Mouse (Mus musculus): ENCODE results near the gene Ankrd33. TPM values are rescaled to one million over a fixed set of nuclear protein-coding genes. Genes with fewer than 3 reads are reported as not detected.

Gene Ankrd33
- polyA plus RNA-seq, 1 experiment from 2014 or later, result not detected

- H3K4me1 ChIP-seq (replicated peaks), result peaks cover 32% of the 10 kb centered on the region
- no peak overlapping the region for H3K27ac ChIP-seq (replicated peaks)
- H3K9ac ChIP-seq, result no peak overlapping the region
- peak overlapping the region; percentile 33 for H3K4me3 ChIP-seq
- peak overlapping the region; percentile 51 for H3K4me2 ChIP-seq
- ATAC-seq (ENCODE audit: low read depth), result no peak
- no peaks in the 10 kb centered on the region for H3K9me3 ChIP-seq
- 32% methylated on average over 5 of the region's 5 CpGs for WGBS
- H3K36me3 ChIP-seq, result no peaks in the 10 kb centered on the region
- H3K27me3 ChIP-seq, result peaks cover 53% of the 10 kb centered on the region
Measured at GRCm38 (mm10) chr15:101129412-101129811, 13.9 kb downstream of the Ankrd33 start.

- Histone ChIP-seq H3K4me1 (replicated peaks) (peaks cover 34% of the 10 kb centered on the region), H3K4me3 (no peak overlapping the region), H3K27ac (replicated peaks) (no peak overlapping the region), H3K9me3 (no peaks in the 10 kb centered on the region), H3K9ac (no peak overlapping the region), H3K4me2 (peak overlapping the region; percentile 11; the same call in 1 of the 2 replicates), H3K36me3 (no peaks in the 10 kb centered on the region), H3K27me3 (peaks cover 53% of the 10 kb centered on the region)
- WGBS, result 42% methylated on average over 11 of the region's 11 CpGs
- ATAC-seq (ENCODE audit: low read depth), result no peak
Measured at GRCm38 (mm10) chr15:101131498-101131897, 15.9 kb downstream of the Ankrd33 start.

GRCm38 (mm10) chr15:101132041-101132440, 16.5 kb downstream of the Ankrd33 start:
- H3K27ac ChIP-seq (replicated peaks), result 0 out of 2 replicates have a peak overlapping the region, but pooled peaks have one; percentile 54
- H3K4me2 ChIP-seq, result peak overlapping the region; percentile 11; the same call in 1 of the 2 replicates
- peaks cover 34% of the 10 kb centered on the region for H3K4me1 ChIP-seq (replicated peaks)
- ATAC-seq (ENCODE audit: low read depth), result no peak
- H3K9ac ChIP-seq, result no peak overlapping the region
- H3K27me3 ChIP-seq, result peaks cover 51% of the 10 kb centered on the region
- H3K4me3 ChIP-seq, result no peak overlapping the region
- WGBS, result 55% methylated on average over 6 of the region's 6 CpGs
- no peaks in the 10 kb centered on the region for H3K9me3 ChIP-seq
- no peaks in the 10 kb centered on the region for H3K36me3 ChIP-seq

GRCm38 (mm10) chr15:101132761-101133160, 17.2 kb downstream of the Ankrd33 start:
- peaks cover 34% of the 10 kb centered on the region for H3K4me1 ChIP-seq (replicated peaks)
- no peaks in the 10 kb centered on the region for H3K36me3 ChIP-seq
- no peak overlapping the region for H3K9ac ChIP-seq
- H3K27ac ChIP-seq (replicated peaks), result peak overlapping the region; percentile 54
- no peak for ATAC-seq (ENCODE audit: low read depth)
- WGBS, result 81% methylated on average over 6 of the region's 6 CpGs
- no peak overlapping the region for H3K4me2 ChIP-seq
- peaks cover 44% of the 10 kb centered on the region for H3K27me3 ChIP-seq
- H3K4me3 ChIP-seq, result no peak overlapping the region
- H3K9me3 ChIP-seq, result no peaks in the 10 kb centered on the region

- Histone ChIP-seq H3K27ac (replicated peaks) (peak overlapping the region; percentile 54), H3K4me2 (peak overlapping the region; percentile 29)
- peak; percentile 37; the same call in 1 of the 2 replicates for ATAC-seq (ENCODE audit: low read depth)
Measured at GRCm38 (mm10) chr15:101133993-101134704, 18.6 kb downstream of the Ankrd33 start.

GRCm38 (mm10) chr15:101135405-101135804, 19.9 kb downstream of the Ankrd33 start:
- peaks cover 17% of the 10 kb centered on the region for H3K27me3 ChIP-seq
- peak overlapping the region; percentile 29 for H3K4me2 ChIP-seq
- no peaks in the 10 kb centered on the region for H3K36me3 ChIP-seq
- H3K27ac ChIP-seq (replicated peaks), result no peak overlapping the region
- ATAC-seq (ENCODE audit: low read depth), result no peak
- H3K9ac ChIP-seq, result no peak overlapping the region
- H3K9me3 ChIP-seq, result no peaks in the 10 kb centered on the region
- WGBS, result 65% methylated on average over 8 of the region's 8 CpGs
- H3K4me1 ChIP-seq (replicated peaks), result peaks cover 40% of the 10 kb centered on the region
- peak overlapping the region; percentile 15; the same call in 1 of the 2 replicates for H3K4me3 ChIP-seq

More at GRCm38 (mm10) chr15:101133993-101134704, 18.6 kb downstream of the Ankrd33 start:
- Histone ChIP-seq H3K4me1 (replicated peaks) (peaks cover 27% of the 10 kb centered on the region), H3K27me3 (peaks cover 30% of the 10 kb centered on the region), H3K9ac (no peak overlapping the region), H3K36me3 (no peaks in the 10 kb centered on the region), H3K9me3 (no peaks in the 10 kb centered on the region), H3K4me3 (peak overlapping the region; percentile 15; the same call in 1 of the 2 replicates)
- 21% methylated on average over 15 of the region's 15 CpGs for WGBS

GRCm38 (mm10) chr15:101137455-101137854, 21.9 kb downstream of the Ankrd33 start:
- 0 out of 2 replicates have a peak, but pooled peaks cover 5% of the 10 kb centered on the region for H3K27me3 ChIP-seq
- no peak overlapping the region for H3K4me3 ChIP-seq
- no peaks in the 10 kb centered on the region for H3K9me3 ChIP-seq
- no peak for ATAC-seq (ENCODE audit: low read depth)
- 81% methylated on average over 11 of the region's 11 CpGs for WGBS
- H3K9ac ChIP-seq, result no peak overlapping the region
- no peaks in the 10 kb centered on the region for H3K36me3 ChIP-seq
- H3K27ac ChIP-seq (replicated peaks), result no peak overlapping the region
- H3K4me1 ChIP-seq (replicated peaks), result peaks cover 31% of the 10 kb centered on the region
- no peak overlapping the region for H3K4me2 ChIP-seq

GRCm38 (mm10) chr15:101138675-101139074, 23.1 kb downstream of the Ankrd33 start:
- ATAC-seq (ENCODE audit: low read depth), result no peak
- H3K36me3 ChIP-seq, result no peaks in the 10 kb centered on the region
- H3K9ac ChIP-seq, result no peak overlapping the region
- no peaks in the 10 kb centered on the region for H3K27me3 ChIP-seq
- no peak overlapping the region for H3K4me2 ChIP-seq
- no peaks in the 10 kb centered on the region for H3K9me3 ChIP-seq
- no peak overlapping the region for H3K4me3 ChIP-seq
- H3K27ac ChIP-seq (replicated peaks), result no peak overlapping the region
- 88% methylated on average over 3 of the region's 3 CpGs for WGBS
- H3K4me1 ChIP-seq (replicated peaks), result peaks cover 39% of the 10 kb centered on the region

- H3K4me3 ChIP-seq, result no peak overlapping the region
- peak overlapping the region; percentile 38; the same call in 1 of the 2 replicates for H3K9ac ChIP-seq
- ATAC-seq (ENCODE audit: low read depth), result peak; percentile 13; the same call in 1 of the 2 replicates
- WGBS, result 12% methylated on average over 12 of the region's 12 CpGs
- H3K27me3 ChIP-seq, result no peaks in the 10 kb centered on the region
- no peaks in the 10 kb centered on the region for H3K36me3 ChIP-seq
- no peaks in the 10 kb centered on the region for H3K9me3 ChIP-seq
- H3K4me2 ChIP-seq, result 0 out of 2 replicates have a peak overlapping the region, but pooled peaks have one; percentile 7
- H3K27ac ChIP-seq (replicated peaks), result peak overlapping the region; percentile 56
- H3K4me1 ChIP-seq (replicated peaks), result peaks cover 38% of the 10 kb centered on the region
Measured at GRCm38 (mm10) chr15:101139885-101140284, 24.3 kb downstream of the Ankrd33 start.

GRCm38 (mm10) chr15:101140587-101140986, 25.0 kb downstream of the Ankrd33 start:
- no peak overlapping the region for H3K27ac ChIP-seq (replicated peaks)
- H3K4me1 ChIP-seq (replicated peaks), result peaks cover 44% of the 10 kb centered on the region
- no peak overlapping the region for H3K9ac ChIP-seq
- no peak overlapping the region for H3K4me3 ChIP-seq
- H3K9me3 ChIP-seq, result no peaks in the 10 kb centered on the region
- H3K4me2 ChIP-seq, result peak overlapping the region; percentile 26
- 60% methylated on average over 6 of the region's 6 CpGs for WGBS
- ATAC-seq (ENCODE audit: low read depth), result no peak
- H3K36me3 ChIP-seq, result no peaks in the 10 kb centered on the region
- no peaks in the 10 kb centered on the region for H3K27me3 ChIP-seq

GRCm38 (mm10) chr15:101141061-101141541, 25.5 kb downstream of the Ankrd33 start:
- H3K9ac ChIP-seq, result no peak overlapping the region
- no peak overlapping the region for H3K4me3 ChIP-seq
- WGBS, result 5% methylated on average over 10 of the region's 14 CpGs
- no peaks in the 10 kb centered on the region for H3K36me3 ChIP-seq
- peak; percentile 19 for ATAC-seq (ENCODE audit: low read depth)
- H3K4me1 ChIP-seq (replicated peaks), result peaks cover 49% of the 10 kb centered on the region
- H3K27me3 ChIP-seq, result no peaks in the 10 kb centered on the region
- H3K9me3 ChIP-seq, result no peaks in the 10 kb centered on the region
- no peak overlapping the region for H3K27ac ChIP-seq (replicated peaks)
- H3K4me2 ChIP-seq, result peak overlapping the region; percentile 26

- Histone ChIP-seq H3K4me1 (replicated peaks) (peaks cover 55% of the 10 kb centered on the region), H3K27ac (replicated peaks) (no peak overlapping the region), H3K9me3 (no peaks in the 10 kb centered on the region), H3K36me3 (no peaks in the 10 kb centered on the region), H3K9ac (0 out of 2 replicates have a peak overlapping the region, but pooled peaks have one; percentile 38), H3K4me2 (no peak overlapping the region), H3K4me3 (no peak overlapping the region), H3K27me3 (no peaks in the 10 kb centered on the region; the same call in 1 of the 2 replicates)
- no peak for ATAC-seq (ENCODE audit: low read depth)
- 58% methylated on average over 8 of the region's 8 CpGs for WGBS
Measured at GRCm38 (mm10) chr15:101142672-101143071, 27.1 kb downstream of the Ankrd33 start.

Data from neural tube, embryonic 13.5 days (tissue).